Mouse (Mus musculus) ZHBTc4 (cell line): ENCODE measurements at regions not wholly inside any gene's neighbourhood (a gene's known extent, or its start where the extent isn't known, plus 50 kb on each side); places are given as distances from the start of the nearest gene placed in this dataset.
A peak's percentile ranks its signal among the peaks of the same experiment; 100 is the strongest.
"Not testable (repeated sequence)": the region's sequence is repeated elsewhere in the genome, so short reads cannot be mapped to it uniquely, and the experiment has no call there.

Experiments
- DNase-seq: peaks from one replicate; pipeline ENCODE4 v3.0.0-alpha.2; 2011; ENCODE audit warnings: low read depth, low spot score

DNA sequence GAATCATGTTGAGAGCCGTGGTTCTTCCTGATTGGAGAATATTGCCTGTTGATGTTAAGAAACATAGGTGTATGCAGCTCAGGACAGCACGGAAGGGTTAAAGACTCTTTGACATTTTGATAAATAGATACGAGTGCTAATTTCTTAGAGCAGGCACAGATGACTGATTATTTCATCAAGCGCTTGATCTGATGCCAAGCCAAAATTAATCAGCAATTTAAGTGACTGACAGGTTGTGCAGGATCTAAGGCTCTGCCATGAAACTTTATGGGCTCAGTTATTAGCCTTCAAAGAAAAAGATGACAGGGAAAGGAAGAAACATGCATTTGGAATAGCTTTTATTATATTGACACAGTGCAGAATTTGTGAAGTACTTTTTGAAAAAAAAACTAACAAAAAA lies 157.2 kb upstream of the Gje1 start:
- DNase-seq: no peak

DNA sequence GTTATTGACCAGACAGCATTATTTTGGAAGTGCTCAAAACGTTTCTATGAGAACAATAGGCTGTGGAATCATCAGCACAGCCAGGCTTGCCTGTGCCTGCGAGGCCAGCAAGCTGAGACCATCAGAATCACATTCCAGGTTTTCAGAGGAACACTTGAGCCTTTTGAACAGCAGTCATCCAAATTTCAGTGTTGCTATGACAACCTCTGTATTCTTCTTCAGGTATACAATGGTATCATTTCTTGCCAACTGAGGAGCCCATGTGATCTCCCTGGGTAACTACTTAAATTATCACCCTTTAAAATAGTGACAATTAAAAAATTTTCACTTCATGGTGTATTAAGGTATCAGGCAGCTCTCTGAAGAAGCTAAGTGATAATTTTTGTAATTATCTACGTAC lies 143.2 kb upstream of the Gje1 start:
- peak; percentile 12 for DNase-seq

DNA sequence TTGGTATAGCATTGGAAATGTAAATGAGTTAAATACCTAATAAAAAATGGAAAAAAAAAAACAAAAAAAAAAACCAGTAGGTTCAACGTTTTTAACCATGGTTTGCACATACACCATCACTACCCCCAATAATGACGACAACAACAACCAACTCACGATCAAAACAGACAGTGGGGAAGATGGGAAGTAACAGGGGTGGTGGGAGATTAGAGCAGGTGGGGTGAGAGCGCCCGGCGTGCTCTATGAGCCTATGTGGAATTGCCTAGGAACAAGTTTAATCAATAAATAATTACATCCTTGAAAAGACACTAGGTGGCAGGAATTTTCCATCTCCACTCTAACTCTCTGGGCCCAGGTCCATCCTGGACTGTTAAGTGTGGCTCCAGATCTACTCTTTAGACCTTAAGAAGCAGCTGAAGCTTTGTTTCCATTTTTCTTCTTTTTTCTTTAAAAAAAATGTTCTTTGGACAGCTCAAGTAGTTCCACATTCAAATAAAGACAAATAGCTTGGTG lies 142.2 kb upstream of the Gje1 start:
- no peak for DNase-seq

DNA sequence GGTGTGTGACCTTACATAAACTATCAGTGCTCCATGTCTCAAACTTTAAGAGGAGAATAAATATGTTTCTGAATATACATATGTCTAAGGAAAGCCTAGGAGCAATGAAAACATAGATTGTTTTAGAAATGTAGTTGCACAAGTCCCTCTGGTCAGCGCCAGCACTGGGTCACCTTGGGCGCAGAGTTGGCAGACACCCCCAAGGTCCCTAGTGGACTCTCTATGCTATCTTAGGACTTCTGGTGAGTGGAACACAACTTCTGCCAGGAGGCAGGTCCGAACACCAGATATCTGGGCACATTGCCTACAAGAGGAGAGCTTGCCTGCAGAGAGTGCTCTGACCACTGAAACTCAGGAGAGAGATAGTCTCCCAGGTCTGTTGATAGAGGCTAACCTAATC lies 128.6 kb upstream of the Gje1 start:
- not testable (repeated sequence) for DNase-seq

DNA sequence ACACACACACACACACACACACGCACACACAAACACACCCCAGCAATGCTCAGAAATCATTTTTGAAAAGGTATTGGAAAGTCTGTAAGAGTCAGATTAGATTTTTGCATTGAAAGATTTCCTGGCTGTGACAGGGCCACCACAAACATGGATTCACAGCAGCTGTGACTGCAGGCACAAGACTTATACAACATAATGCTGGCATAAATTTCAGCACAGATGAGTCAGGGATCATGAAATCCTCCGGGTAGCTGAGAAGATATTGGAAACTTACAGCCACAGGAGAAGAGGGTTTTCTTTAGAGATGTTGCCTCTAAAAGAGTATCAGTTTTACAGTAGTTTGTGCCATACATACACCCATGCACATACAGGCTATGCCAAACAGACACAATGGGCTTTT lies 127.0 kb upstream of the Gje1 start:
- no peak for DNase-seq
